Mouse (Mus musculus) neural tube, embryonic 13.5 days (tissue): Measurements from ENCODE around the gene Mylk. TPM values are rescaled to one million over a fixed set of nuclear protein-coding genes. Genes with fewer than 3 reads are reported as not detected.
A peak's percentile ranks its signal among the peaks of the same experiment; 100 is the strongest.

Source experiments
- ATAC-seq: fragments of 200-750 bp; cut with Nextera tagmentation; 2 replicates; pipeline ENCODE4 v1.8.0; 2017; ENCODE audit warnings: low read depth, mild to moderate bottlenecking, moderate TSS enrichment, moderate library complexity
- H3K27ac ChIP-seq: fragments of 300-500 bp; sonication (generic); replicated peaks from 2 replicates; pipeline ENCODE4 v1.5.1; 2015; ENCODE audit warnings: moderate library complexity, mild to moderate bottlenecking, inconsistent platforms
- H3K27me3 ChIP-seq: fragments of 300-500 bp; sonication (generic); 2 replicates; pipeline ENCODE4 v1.6.1; 2015; ENCODE audit warnings: mild to moderate bottlenecking, inconsistent platforms
- H3K36me3 ChIP-seq: fragments of 300-500 bp; sonication (generic); 2 replicates; pipeline ENCODE4 v1.6.1; 2015; ENCODE audit warnings: mild to moderate bottlenecking, inconsistent platforms
- H3K4me1 ChIP-seq: fragments of 300-500 bp; sonication (generic); replicated peaks from 2 replicates; pipeline ENCODE4 v1.6.1; 2015; ENCODE audit warnings: inconsistent platforms
- H3K4me2 ChIP-seq: fragments of 300-500 bp; sonication (generic); 2 replicates; pipeline ENCODE4 v1.6.1; 2015; ENCODE audit warnings: inconsistent platforms, mild to moderate bottlenecking, moderate library complexity
- H3K4me3 ChIP-seq: fragments of 300-500 bp; sonication (generic); 2 replicates; pipeline ENCODE4 v1.5.1; 2015; ENCODE audit warnings: mild to moderate bottlenecking, inconsistent platforms
- H3K9ac ChIP-seq: fragments of 300-500 bp; sonication (generic); 2 replicates; pipeline ENCODE4 v1.6.1; 2015; ENCODE audit warnings: moderate library complexity, mild to moderate bottlenecking, inconsistent platforms
- H3K9me3 ChIP-seq: fragments of 300-500 bp; sonication (generic); 2 replicates; pipeline ENCODE4 v1.6.1; 2016; ENCODE audit warnings: inconsistent platforms
- WGBS: fragments of 180-500 bp; shearing (Covaris S2); methylation state at CpG from one replicate; pipeline ENCODE4 v1.1.7; 2015; 5-methylcytosine and 5-hydroxymethylcytosine counted together
- polyA plus RNA-seq: library from polyadenylated mRNA; unstranded; fragments of >200 nt; fragmentation: Nextera tagmentation; extraction: Ambion mirVana; gene quantifications from 2 replicates; pipeline ENCODE4 v1.2.1, GENCODE M21; 2015

Gene Mylk
- polyA plus RNA-seq, 1 experiment from 2014 or later, result 3.6 TPM

DNA sequence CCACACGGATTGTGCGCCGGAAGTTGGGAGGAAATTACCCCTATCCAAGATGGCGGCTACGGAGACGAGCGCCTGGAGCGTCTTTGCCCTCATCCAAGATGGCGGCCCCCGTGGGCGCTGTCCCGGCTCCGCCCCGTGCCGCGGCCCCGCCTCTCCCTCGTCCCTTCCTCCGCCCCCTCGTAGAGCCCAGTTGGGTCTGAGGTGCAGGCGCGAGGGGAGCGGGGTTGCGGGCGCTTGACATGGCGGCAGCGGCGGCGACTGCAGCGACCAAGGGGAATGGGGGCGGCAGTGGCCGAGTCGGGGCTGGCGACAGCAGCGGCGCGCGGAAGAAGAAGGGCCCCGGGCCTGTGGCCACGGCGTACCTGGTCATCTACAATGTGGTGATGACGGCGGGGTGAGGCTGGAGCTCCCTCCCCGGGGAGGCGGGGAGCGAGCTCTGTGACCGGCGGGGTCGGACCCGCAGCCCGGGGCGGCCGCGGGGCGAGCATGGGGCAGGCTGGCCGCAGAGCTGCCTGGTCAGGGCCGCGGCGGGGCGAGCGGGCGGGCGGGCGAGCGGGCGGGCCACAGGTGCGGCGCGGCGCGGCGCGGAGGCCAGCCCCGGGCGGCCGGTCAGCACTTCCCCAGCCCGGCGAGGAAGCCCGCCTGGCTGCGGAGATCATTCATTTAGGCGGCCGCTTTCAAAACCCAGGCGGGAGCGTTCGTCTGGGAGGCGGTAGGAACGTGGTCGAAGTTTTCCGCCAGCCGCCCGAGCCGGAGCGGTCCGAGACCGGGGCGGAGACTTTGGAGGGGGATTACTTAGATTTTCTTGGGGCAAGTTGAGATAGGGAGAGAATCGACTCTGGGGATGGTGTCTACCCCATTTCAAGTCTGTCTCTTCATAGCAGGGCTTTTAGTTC, 277.5 kb downstream of the Mylk start, which contains the start of gene Hacd2:
TSS of gene Hacd2 (plus strand) at position 187 of the 896 bp plus-strand sequence.
- Histone ChIP-seq H3K4me1 (peaks cover 11% of the 10 kb centered on the region; the same call in 1 of the 2 replicates), H3K4me3 (peak within 1 kb of the TSS; percentile 80), H3K36me3 (peaks cover 8% of the 10 kb centered on the region; the same call in 1 of the 2 replicates), H3K9ac (peak within 1 kb of the TSS; percentile 84), H3K4me2 (peak within 1 kb of the TSS; percentile 71), H3K9me3 (no peaks in the 10 kb centered on the region), H3K27me3 (peaks cover 32% of the 10 kb centered on the region), H3K27ac (peak within 1 kb of the TSS; percentile 89)
- WGBS, result under 1% methylated on average over 79 of the region's 97 CpGs
- peak; percentile 98 for ATAC-seq

DNA sequence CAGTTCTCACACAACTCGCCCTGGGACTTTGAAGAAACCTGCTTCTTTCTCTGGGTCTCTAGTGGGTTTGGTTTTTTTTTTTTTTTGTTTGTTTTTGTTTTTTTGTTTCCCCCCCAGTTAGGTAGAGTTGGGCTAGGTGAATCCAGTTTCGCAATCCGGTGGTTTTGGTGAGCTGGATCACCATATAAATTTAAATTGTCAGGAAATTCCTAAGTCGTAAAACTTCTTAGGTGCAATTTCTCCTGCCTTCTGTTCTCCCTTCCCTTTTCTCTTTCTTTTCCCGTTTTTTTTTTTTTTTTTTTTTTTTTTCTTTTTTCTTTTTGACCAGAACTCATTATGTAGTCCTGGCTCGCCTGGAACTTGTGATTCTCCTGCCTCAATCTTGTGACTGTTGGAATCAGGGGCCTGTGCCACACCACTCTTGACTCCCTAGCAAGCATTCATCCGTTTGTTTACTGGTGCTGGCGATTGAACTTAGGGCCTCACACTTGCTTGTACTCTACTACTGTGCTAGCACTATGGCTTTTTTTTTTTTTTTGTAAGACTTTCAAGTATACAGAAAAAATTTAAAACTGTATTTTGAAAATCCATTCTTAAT, 278.2 kb downstream of the Mylk start:
- 4% methylated on average over 8 of the region's 8 CpGs for WGBS

DNA sequence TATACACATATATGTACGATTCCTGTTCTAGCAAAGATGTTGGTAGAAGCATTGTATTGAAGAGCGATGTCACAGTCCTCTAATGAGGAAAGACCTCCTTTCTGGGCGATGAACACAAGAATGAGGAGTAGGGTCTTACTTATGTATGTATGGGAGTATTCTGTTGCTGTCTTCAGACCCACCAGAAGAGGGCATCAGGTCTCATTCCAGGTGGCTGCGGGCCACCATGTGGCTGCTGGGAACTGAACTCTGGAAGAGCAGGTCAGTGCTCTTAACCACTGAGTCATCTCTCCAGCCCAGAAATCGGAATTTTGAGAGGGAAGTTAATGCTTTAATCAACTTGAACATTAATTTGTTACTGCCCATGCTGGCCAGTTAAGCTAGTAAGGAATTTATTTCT, 279.3 kb downstream of the Mylk start:
- Histone ChIP-seq H3K4me3 (no peak overlapping the region), H3K9me3 (no peaks in the 10 kb centered on the region), H3K27ac (no peak overlapping the region), H3K4me1 (peaks cover 11% of the 10 kb centered on the region; the same call in 1 of the 2 replicates), H3K36me3 (peaks cover 16% of the 10 kb centered on the region), H3K4me2 (no peak overlapping the region), H3K9ac (no peak overlapping the region), H3K27me3 (peaks cover 15% of the 10 kb centered on the region)
- no peak for ATAC-seq
- 88% methylated on average over 5 of the region's 5 CpGs for WGBS

More for the DNA sequence above, 278.2 kb downstream of the Mylk start:
- Histone ChIP-seq H3K4me3 (peak overlapping the region; percentile 80), H3K9me3 (no peaks in the 10 kb centered on the region), H3K36me3 (peaks cover 8% of the 10 kb centered on the region; the same call in 1 of the 2 replicates), H3K27ac (peak overlapping the region; percentile 89), H3K27me3 (peaks cover 25% of the 10 kb centered on the region), H3K4me2 (peak overlapping the region; percentile 71), H3K4me1 (peaks cover 11% of the 10 kb centered on the region; the same call in 1 of the 2 replicates), H3K9ac (peak overlapping the region; percentile 84)
- no peak for ATAC-seq

DNA sequence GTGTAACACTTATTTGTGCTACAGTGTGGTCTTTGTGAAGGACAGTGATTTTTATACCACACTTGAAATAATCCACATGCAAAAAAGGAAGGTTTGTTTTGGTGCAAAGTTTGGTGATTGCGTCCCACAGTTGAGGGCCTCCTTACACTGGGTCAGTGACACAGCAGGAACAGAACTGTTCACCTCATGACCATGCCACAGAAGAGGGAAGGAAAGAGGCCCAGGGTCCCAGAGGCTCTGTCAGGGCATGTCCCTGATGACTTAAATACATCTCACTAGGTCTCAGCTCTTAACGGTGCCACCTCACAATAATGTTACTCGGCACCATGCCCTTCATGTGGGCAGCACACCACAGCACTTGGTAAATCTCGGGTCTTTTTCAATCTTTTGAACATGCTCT, 280.3 kb downstream of the Mylk start:
- H3K27me3 ChIP-seq, result peaks cover 6% of the 10 kb centered on the region
- peaks cover 22% of the 10 kb centered on the region for H3K36me3 ChIP-seq
- ATAC-seq, result no peak
- H3K4me2 ChIP-seq, result no peak overlapping the region
- H3K9me3 ChIP-seq, result no peaks in the 10 kb centered on the region
- 91% methylated on average over 4 of the region's 4 CpGs for WGBS
- H3K27ac ChIP-seq, result no peak overlapping the region
- no peak overlapping the region for H3K9ac ChIP-seq
- no peak overlapping the region for H3K4me3 ChIP-seq
- H3K4me1 ChIP-seq, result peaks cover 11% of the 10 kb centered on the region; the same call in 1 of the 2 replicates

DNA sequence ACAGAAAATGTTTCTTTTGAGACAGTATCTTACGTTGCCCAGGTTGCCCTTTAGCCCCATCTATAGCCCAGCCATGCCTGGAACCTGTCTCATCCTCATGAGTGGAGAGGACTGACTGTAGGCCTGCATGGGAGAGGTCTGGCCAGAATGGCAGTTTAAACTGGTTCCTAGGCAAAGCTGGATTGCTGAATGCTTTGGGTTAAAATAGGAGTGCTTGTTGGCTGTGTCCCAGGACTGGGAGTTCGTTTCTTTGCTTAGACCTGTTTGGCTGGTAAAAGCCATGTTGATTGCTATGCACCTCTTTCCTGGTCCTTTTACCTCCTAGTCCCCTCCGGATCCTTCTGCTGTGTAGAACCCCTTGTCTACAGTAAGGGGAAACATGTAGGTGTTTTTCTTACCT, 288.2 kb downstream of the Mylk start:
- no peak overlapping the region for H3K4me2 ChIP-seq
- H3K4me1 ChIP-seq, result peaks cover 6% of the 10 kb centered on the region
- no peak overlapping the region for H3K4me3 ChIP-seq
- no peaks in the 10 kb centered on the region for H3K27me3 ChIP-seq
- no peak overlapping the region for H3K27ac ChIP-seq
- H3K36me3 ChIP-seq, result peaks cover 31% of the 10 kb centered on the region
- 85% methylated on average over 3 of the region's 3 CpGs for WGBS
- H3K9me3 ChIP-seq, result no peaks in the 10 kb centered on the region
- no peak overlapping the region for H3K9ac ChIP-seq
- no peak for ATAC-seq

DNA sequence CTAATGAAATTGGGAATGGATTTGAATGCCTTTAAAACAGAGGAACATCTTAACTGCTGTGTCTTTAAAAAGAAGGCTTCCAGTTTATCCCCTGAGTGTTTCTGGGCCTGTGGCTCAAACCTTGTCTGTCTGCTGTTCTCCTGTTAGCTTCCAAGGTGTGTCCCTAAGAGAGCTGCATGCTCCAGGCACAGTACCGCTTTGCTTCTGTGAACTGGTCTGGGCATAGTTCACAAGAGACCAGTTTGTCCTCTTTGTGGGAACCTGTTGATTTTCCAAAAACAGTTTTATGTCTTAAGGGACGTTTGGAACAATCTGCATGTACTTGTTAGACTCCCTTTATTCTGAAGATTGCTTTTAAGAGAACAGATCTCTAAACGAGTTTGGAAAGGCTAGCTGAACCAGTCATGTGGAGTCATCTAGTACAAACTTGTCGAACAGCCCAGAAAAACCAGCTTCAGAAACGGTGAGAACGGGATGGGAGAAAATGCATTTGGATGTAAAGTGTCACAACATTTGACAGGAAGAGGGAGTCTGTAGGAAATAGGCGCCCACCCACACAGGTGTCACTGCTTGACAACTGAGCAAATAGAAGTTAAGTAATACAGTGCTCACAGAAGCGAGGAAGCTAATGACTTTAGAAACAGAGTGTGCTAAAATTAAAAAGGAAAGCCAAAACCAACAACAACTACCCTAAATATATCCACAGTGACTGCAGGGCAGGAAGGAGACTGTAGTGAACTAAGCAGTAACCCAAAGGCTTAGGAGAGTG, 289.0 kb downstream of the Mylk start:
- no peak overlapping the region for H3K9ac ChIP-seq
- no peaks in the 10 kb centered on the region for H3K9me3 ChIP-seq
- no peak overlapping the region for H3K4me3 ChIP-seq
- peaks cover 7% of the 10 kb centered on the region for H3K4me1 ChIP-seq
- peaks cover 26% of the 10 kb centered on the region; the same call in 1 of the 2 replicates for H3K36me3 ChIP-seq
- WGBS, result 86% methylated on average over 8 of the region's 8 CpGs
- H3K27ac ChIP-seq, result no peak overlapping the region
- no peak overlapping the region for H3K4me2 ChIP-seq
- no peaks in the 10 kb centered on the region for H3K27me3 ChIP-seq
- ATAC-seq, result no peak

DNA sequence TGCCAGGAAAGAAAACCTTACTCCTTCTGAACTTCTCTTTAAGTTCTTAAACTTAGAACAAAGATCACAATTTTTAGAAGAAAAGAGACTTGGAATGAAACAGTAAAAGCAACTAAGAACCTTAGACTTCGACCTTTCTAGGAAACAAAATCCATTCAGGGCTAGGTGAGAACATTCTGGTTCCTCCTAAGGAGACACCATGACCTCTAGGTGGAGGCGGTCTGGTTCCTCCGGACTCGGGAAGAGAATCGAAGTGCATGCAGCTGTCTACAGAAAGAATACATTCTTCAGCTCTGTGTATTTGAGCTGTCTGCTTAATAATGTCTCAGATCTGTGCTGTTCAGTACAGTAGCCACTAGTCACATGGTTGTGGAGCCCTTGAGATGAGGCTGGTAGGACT, 290.0 kb downstream of the Mylk start:
- Histone ChIP-seq H3K4me1 (peaks cover 7% of the 10 kb centered on the region), H3K9ac (no peak overlapping the region), H3K4me2 (no peak overlapping the region), H3K9me3 (no peaks in the 10 kb centered on the region), H3K36me3 (peaks cover 28% of the 10 kb centered on the region), H3K4me3 (no peak overlapping the region), H3K27me3 (no peaks in the 10 kb centered on the region), H3K27ac (no peak overlapping the region)
- no peak for ATAC-seq
- 87% methylated on average over 5 of the region's 5 CpGs for WGBS

DNA sequence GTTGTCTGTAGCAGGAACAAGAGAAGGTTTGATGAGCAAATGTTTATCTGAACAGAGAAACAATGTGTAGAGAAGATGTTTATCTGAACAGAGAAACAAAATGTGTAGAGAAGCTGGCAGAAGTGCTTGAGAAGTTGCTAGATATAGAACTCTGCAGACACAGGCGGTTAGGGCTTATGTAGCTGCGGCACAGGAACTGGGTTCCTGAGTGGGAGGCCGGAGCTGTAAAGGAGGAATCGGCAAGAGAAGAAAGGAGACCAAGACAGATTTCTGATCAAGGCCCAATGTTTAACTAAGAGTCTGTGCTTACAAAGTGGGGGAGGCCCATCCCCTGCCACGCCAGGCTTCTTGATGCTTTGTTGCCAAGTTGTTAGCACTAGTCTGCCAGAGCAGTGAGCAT, 291.7 kb downstream of the Mylk start:
- no peak overlapping the region for H3K4me3 ChIP-seq
- H3K4me1 ChIP-seq, result peaks cover 7% of the 10 kb centered on the region
- no peak overlapping the region for H3K4me2 ChIP-seq
- no peaks in the 10 kb centered on the region for H3K27me3 ChIP-seq
- H3K36me3 ChIP-seq, result peaks cover 35% of the 10 kb centered on the region
- H3K27ac ChIP-seq, result no peak overlapping the region
- 82% methylated on average over 5 of the region's 5 CpGs for WGBS
- no peaks in the 10 kb centered on the region for H3K9me3 ChIP-seq
- no peak overlapping the region for H3K9ac ChIP-seq
- ATAC-seq, result no peak

DNA sequence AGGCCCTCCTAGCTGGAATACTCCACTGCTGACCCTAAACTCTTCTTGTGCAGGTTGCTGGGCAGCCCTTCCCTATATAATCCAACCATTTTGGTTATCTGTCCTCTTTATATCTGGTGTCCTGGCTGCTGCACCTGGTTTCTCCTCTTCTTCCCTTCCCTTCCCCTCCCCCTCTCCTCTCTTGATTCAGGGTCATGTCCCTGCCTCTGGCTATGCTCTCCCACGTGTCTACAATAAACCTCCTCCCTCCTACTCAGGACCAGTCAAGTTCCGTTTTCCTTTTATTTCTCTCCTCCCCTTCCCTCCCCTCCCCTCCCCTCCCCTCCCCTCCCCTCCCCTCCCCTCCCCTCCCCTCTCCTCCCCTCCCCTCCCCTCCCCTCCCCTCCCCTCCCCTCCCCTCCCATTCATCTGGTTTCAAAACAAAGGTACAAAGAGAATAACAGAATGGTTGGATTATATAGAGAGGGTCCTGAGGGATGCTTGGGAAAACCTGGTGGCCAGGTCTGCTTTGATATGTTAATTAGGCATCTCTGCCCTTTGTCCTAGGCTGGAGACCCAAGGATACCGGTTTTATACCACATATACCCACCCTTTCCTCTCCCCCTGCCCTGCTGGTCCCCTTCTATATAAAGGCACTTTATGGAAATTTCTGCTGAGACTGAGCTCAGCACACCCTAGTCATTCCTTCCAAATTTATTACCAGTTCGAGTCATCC, 293.5 kb downstream of the Mylk start:
- Histone ChIP-seq H3K27me3 (no peaks in the 10 kb centered on the region), H3K36me3 (peaks cover 33% of the 10 kb centered on the region), H3K4me3 (no peak overlapping the region), H3K9ac (no peak overlapping the region), H3K9me3 (no peaks in the 10 kb centered on the region), H3K4me1 (peaks cover 7% of the 10 kb centered on the region), H3K4me2 (no peak overlapping the region), H3K27ac (no peak overlapping the region)
- 12% methylated on average over 4 of the region's 4 CpGs for WGBS
- ATAC-seq, result no peak; the same call in 1 of the 2 replicates

DNA sequence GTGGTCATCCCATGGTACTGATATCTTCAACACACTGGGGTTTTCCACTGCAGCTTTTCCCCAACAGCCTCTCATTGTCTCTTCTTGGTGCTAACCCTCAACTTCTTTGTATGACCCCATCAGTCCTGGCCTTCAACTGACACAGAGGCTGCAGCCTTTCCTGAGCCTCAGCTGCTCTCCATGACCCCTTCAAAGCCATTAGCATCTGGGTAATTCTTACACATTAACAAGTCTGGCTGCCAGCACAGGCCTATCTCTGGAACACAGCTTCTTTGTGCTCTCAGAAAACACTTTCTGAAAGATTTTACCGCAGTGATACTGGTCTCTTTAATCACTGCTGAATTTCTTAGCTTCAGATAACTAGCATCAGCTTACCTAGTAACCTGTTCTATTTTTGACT, 295.1 kb downstream of the Mylk start:
- Histone ChIP-seq H3K27ac (no peak overlapping the region), H3K4me1 (peaks cover 7% of the 10 kb centered on the region), H3K9me3 (no peaks in the 10 kb centered on the region), H3K4me2 (no peak overlapping the region), H3K9ac (no peak overlapping the region), H3K36me3 (peaks cover 33% of the 10 kb centered on the region), H3K4me3 (no peak overlapping the region), H3K27me3 (no peaks in the 10 kb centered on the region)
- ATAC-seq, result no peak
- 54% methylated on average over 1 of the region's 1 CpGs for WGBS

DNA sequence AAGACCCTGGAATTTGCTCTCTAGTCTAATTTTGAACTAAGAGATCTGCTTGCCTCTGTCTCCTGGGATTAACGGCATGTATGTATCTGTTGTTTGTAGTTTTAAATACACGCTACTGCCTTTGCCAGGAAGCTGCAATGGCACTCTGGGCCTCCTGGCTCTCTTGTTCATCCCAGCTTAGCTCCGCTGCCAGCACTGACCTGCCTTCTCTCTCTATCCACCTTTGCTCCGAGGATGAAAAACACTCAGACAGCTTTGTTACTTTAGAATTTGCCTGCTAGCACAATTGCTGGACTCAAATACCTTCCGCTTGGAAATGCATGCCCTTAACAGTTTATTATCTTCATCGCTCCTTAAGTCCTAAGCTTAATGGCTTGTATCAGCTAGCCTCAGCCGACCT, 296.0 kb downstream of the Mylk start:
- Histone ChIP-seq H3K4me1 (peaks cover 7% of the 10 kb centered on the region), H3K9ac (no peak overlapping the region), H3K4me3 (no peak overlapping the region), H3K36me3 (peaks cover 26% of the 10 kb centered on the region), H3K4me2 (no peak overlapping the region), H3K27ac (no peak overlapping the region), H3K27me3 (no peaks in the 10 kb centered on the region), H3K9me3 (no peaks in the 10 kb centered on the region)
- no peak for ATAC-seq
- 86% methylated on average over 7 of the region's 7 CpGs for WGBS
